Mouse (Mus musculus) spleen, adult 2 months (tissue): Measurements from ENCODE around the gene Plekha3.

Source experiments
- CTCF ChIP-seq: fragments of 200-500 bp; IDR thresholded peaks from 2 replicates; pipeline ENCODE4 v1.5.1; 2011; ENCODE audit warnings: mild to moderate bottlenecking, inconsistent platforms; ENCODE audit not compliant: insufficient read depth, insufficient read length, insufficient replicate concordance; ENCODE audit errors: extremely low read depth
- POLR2A ChIP-seq: fragments of 200-500 bp; IDR thresholded peaks from 2 replicates; pipeline ENCODE4 v1.6.1; 2011; ENCODE audit warnings: low read depth, low read length, inconsistent platforms

DNA sequence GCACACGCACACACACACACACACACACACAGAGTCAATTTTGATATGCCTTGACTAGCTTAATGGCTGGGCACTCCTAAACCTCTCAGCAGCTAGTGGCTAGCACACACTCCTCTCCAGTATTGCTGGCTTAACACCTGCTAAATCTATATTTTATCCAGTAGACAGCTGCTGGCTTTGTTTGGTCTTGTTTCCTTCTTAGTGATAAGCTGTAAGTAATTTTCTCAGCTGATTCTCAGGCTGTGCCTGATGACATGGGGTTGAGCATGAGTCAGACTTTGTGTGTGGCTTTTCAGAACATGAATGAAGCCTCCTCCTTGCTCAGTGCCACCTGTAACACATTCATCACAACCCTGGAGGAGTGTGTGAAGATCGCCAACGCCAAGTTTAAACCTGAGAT is 11.9 kb downstream of the Plekha3 start:
- TF ChIP-seq POLR2A (no peak), CTCF (no peak)
